Mouse (Mus musculus): ENCODE measurements around the gene Plk4. TPM values are rescaled to one million over a fixed set of nuclear protein-coding genes. Genes with fewer than 3 reads are reported as not detected.
"Not testable (repeated sequence)": the region's sequence is repeated elsewhere in the genome, so short reads cannot be mapped to it uniquely, and the experiment has no call there.

Plk4 gene
- polyA plus RNA-seq, 1 experiment from 2014 or later = 55.5 TPM

DNA sequence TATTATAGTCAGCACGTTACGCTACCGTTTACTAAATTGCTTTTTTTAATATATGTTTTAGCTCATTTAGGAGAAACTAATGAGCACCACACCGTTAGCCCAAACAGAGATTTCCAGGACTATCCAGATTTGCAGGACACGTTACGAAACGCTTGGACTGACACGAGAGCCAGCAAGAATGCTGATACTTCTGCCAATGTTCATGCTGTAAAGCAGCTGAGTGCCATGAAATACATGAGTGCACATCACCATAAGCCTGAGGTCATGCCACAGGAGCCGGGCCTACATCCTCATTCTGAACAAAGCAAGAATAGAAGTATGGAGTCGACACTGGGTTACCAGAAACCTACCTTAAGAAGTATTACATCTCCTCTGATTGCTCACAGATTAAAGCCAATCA, 8.9 kb downstream of the Plk4 start:
- H3K4me2 ChIP-seq (replicated peaks; ENCODE audit: low read depth, low read length) = no peak overlapping the region
- H3K4me3 ChIP-seq (ENCODE audit: low read depth, low read length) = no peak overlapping the region
- no peaks in the 10 kb centered on the region for H3K27me3 ChIP-seq (ENCODE audit: control insufficient read depth, insufficient read depth, low read length)
- whole genome bisulfite sequencing = 96% methylated on average over 10 of the region's 10 CpGs
- H3K9ac ChIP-seq (replicated peaks; ENCODE audit: low read depth, low read length) = no peak overlapping the region
- no peaks in the 10 kb centered on the region for H3K4me1 ChIP-seq (ENCODE audit: control insufficient read depth, insufficient read depth, low read length)
- no peaks in the 10 kb centered on the region for H3K9me3 ChIP-seq (ENCODE audit: control insufficient read depth, low read depth, low read length)
- H3K36me3 ChIP-seq (ENCODE audit: control insufficient read depth, insufficient read depth, low read length) = peaks cover 50% of the 10 kb centered on the region
- no peak for ATAC-seq (ENCODE audit: insufficient number of reproducible peaks, insufficient read depth, low FRiP score, low read depth)
- no peak overlapping the region for H3K27ac ChIP-seq (ENCODE audit: low read length)

DNA sequence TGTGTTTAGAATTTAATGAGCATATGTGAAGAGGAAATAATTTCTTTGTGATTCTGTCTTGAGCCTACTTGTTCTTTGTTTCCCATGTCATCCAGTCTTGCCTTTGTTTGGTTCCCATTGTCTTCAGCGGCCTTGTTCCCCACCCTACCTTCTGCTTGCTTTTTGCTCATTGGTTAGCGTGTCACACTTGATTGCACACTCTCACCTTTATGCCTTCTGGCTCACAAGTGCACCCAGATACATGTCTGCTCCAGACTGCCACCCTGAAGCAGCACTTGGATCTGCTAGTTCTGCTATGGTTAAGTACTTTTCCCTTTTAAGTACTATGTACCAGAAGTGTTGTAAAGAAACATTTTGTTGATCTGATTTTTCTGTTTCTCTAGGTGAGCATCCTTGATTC, 10.1 kb downstream of the Plk4 start:
- H3K36me3 ChIP-seq (ENCODE audit: control insufficient read depth, insufficient read depth, low read length) = peaks cover 56% of the 10 kb centered on the region
- 75% methylated on average over 2 of the region's 2 CpGs for WGBS
- H3K9ac ChIP-seq (replicated peaks; ENCODE audit: low read depth, low read length) = no peak overlapping the region
- H3K4me2 ChIP-seq (replicated peaks; ENCODE audit: low read depth, low read length) = no peak overlapping the region
- H3K27ac ChIP-seq (ENCODE audit: low read length) = no peak overlapping the region
- H3K4me1 ChIP-seq (ENCODE audit: control insufficient read depth, insufficient read depth, low read length) = no peaks in the 10 kb centered on the region
- no peaks in the 10 kb centered on the region for H3K9me3 ChIP-seq (ENCODE audit: control insufficient read depth, low read depth, low read length)
- H3K4me3 ChIP-seq (ENCODE audit: low read depth, low read length) = no peak overlapping the region
- H3K27me3 ChIP-seq (ENCODE audit: control insufficient read depth, insufficient read depth, low read length) = no peaks in the 10 kb centered on the region
- ATAC-seq (ENCODE audit: insufficient number of reproducible peaks, insufficient read depth, low FRiP score, low read depth) = no peak

DNA sequence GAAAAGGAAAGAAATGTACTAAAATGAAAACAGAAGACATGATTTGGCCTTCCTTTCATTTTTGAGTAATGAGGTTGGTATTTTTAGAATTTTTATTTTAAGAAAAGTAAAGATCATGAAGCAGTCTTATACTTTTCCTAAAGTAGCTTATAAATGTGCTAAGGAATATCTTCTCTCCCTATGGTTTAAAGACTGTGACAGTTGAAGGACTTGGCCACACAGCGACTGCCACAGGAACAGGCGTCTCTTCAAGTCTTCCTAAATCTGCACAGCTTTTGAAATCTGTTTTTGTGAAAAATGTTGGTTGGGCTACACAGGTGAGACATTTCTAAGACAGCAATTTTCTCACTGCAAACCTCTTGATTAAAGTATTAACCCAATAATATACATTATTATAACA, 13.5 kb downstream of the Plk4 start:
- Histone ChIP-seq H3K9ac (replicated peaks; ENCODE audit: low read depth, low read length) (no peak overlapping the region), H3K27ac (ENCODE audit: low read length) (no peak overlapping the region), H3K4me1 (ENCODE audit: control insufficient read depth, insufficient read depth, low read length) (no peaks in the 10 kb centered on the region), H3K9me3 (ENCODE audit: control insufficient read depth, low read depth, low read length) (no peaks in the 10 kb centered on the region), H3K4me3 (ENCODE audit: low read depth, low read length) (no peak overlapping the region), H3K27me3 (ENCODE audit: control insufficient read depth, insufficient read depth, low read length) (no peaks in the 10 kb centered on the region), H3K36me3 (ENCODE audit: control insufficient read depth, insufficient read depth, low read length) (peaks cover 60% of the 10 kb centered on the region), H3K4me2 (replicated peaks; ENCODE audit: low read depth, low read length) (no peak overlapping the region)
- no peak for ATAC-seq (ENCODE audit: insufficient number of reproducible peaks, insufficient read depth, low FRiP score, low read depth)
- 95% methylated on average over 2 of the region's 2 CpGs for WGBS

GRCm38 (mm10) chr3:40845521-40845920, 45.7 kb downstream of the Plk4 start:
- WGBS = 77% methylated on average over 5 of the region's 6 CpGs
- not testable (repeated sequence) for ATAC-seq (ENCODE audit: insufficient number of reproducible peaks, insufficient read depth, low FRiP score, low read depth); H3K9ac ChIP-seq (replicated peaks; ENCODE audit: low read depth, low read length)

DNA sequence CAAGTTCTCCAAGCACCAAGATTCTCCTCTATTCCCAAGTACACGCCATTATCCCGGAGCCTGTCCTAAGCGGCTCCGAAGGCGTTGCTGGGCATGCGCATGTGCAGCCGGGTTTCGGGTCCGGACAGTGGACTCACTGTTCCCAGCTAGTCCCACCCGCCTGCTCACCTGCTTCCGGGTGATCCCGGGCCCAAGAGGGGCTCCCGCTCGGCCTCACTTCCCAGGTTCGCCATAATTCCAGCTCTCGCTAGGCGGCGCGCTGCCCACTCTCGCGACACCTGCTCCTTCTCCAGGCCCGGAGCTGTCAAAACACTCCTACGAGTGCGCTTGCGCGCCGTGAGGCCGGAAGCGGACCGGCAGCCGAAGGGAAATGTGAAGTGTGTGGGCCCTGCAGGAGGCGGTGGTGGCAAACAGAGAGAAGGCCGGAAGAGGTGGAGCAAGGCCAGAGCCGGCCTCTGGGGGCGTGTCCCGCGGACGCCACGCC, 46.7 kb downstream of the Plk4 start, which contains the start of gene Mfsd8:
TSS of gene Mfsd8 (minus strand) at position 414 of the 484 bp plus-strand sequence.
- peak within 1 kb of the TSS; percentile 38 for H3K4me3 ChIP-seq (ENCODE audit: low read depth, low read length)
- H3K36me3 ChIP-seq (ENCODE audit: control insufficient read depth, insufficient read depth, low read length) = not testable (repeated sequence)
- under 1% methylated on average over 39 of the region's 39 CpGs for WGBS

More at GRCm38 (mm10) chr3:40845521-40845920, 45.7 kb downstream of the Plk4 start:
- H3K36me3 ChIP-seq (ENCODE audit: control insufficient read depth, insufficient read depth, low read length); H3K27me3 ChIP-seq (ENCODE audit: control insufficient read depth, insufficient read depth, low read length); H3K9me3 ChIP-seq (ENCODE audit: control insufficient read depth, low read depth, low read length); H3K4me1 ChIP-seq (ENCODE audit: control insufficient read depth, insufficient read depth, low read length); H3K27ac ChIP-seq (ENCODE audit: low read length): not testable (repeated sequence)
- Histone ChIP-seq H3K4me3 (ENCODE audit: low read depth, low read length) (peak overlapping the region; percentile 38; the same call in 1 of the 2 replicates), H3K4me2 (replicated peaks; ENCODE audit: low read depth, low read length) (peak overlapping the region; percentile 53)

DNA sequence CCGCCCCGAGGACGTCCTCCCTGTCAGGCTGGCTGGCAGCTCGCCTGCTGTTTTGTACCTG, 47.0 kb downstream of the Plk4 start, which contains the start of gene Abhd18:
TSS of gene Abhd18 (plus strand) at position 14 of the 61 bp plus-strand sequence.
- not testable (repeated sequence) for H3K27me3 ChIP-seq (ENCODE audit: control insufficient read depth, insufficient read depth, low read length); ATAC-seq (ENCODE audit: insufficient number of reproducible peaks, insufficient read depth, low FRiP score, low read depth)
- 0% methylated on average over 1 of the region's 4 CpGs for WGBS

More for the DNA sequence above, 46.7 kb downstream of the Plk4 start, which contains the start of gene Mfsd8:
- Histone ChIP-seq H3K27ac (ENCODE audit: low read length) (peak within 1 kb of the TSS; percentile 67), H3K9ac (replicated peaks; ENCODE audit: low read depth, low read length) (peak within 1 kb of the TSS; percentile 36; the same call in 1 of the 2 replicates), H3K4me2 (replicated peaks; ENCODE audit: low read depth, low read length) (peak within 1 kb of the TSS; percentile 53)
- ATAC-seq (ENCODE audit: insufficient number of reproducible peaks, insufficient read depth, low FRiP score, low read depth) = peak; percentile 99
- not testable (repeated sequence) for H3K9me3 ChIP-seq (ENCODE audit: control insufficient read depth, low read depth, low read length); H3K27me3 ChIP-seq (ENCODE audit: control insufficient read depth, insufficient read depth, low read length); H3K4me1 ChIP-seq (ENCODE audit: control insufficient read depth, insufficient read depth, low read length)

GRCm38 (mm10) chr3:40847018-40847417, 47.2 kb downstream of the Plk4 start:
- not testable (repeated sequence) for H3K4me1 ChIP-seq (ENCODE audit: control insufficient read depth, insufficient read depth, low read length); H3K9me3 ChIP-seq (ENCODE audit: control insufficient read depth, low read depth, low read length); ATAC-seq (ENCODE audit: insufficient number of reproducible peaks, insufficient read depth, low FRiP score, low read depth); H3K27me3 ChIP-seq (ENCODE audit: control insufficient read depth, insufficient read depth, low read length); H3K27ac ChIP-seq (ENCODE audit: low read length); H3K36me3 ChIP-seq (ENCODE audit: control insufficient read depth, insufficient read depth, low read length)
- peak overlapping the region; percentile 38 for H3K4me3 ChIP-seq (ENCODE audit: low read depth, low read length)
- peak overlapping the region; percentile 49 for H3K4me2 ChIP-seq (replicated peaks; ENCODE audit: low read depth, low read length)
- under 1% methylated on average over 16 of the region's 21 CpGs for WGBS
- 0 out of 2 replicates have a peak overlapping the region, but pooled peaks have one; percentile 21 for H3K9ac ChIP-seq (replicated peaks; ENCODE audit: low read depth, low read length)

More for the DNA sequence above, 47.0 kb downstream of the Plk4 start, which contains the start of gene Abhd18:
- Histone ChIP-seq H3K9ac (replicated peaks; ENCODE audit: low read depth, low read length) (peak within 1 kb of the TSS; percentile 36; the same call in 1 of the 2 replicates), H3K4me2 (replicated peaks; ENCODE audit: low read depth, low read length) (peak within 1 kb of the TSS; percentile 53), H3K27ac (ENCODE audit: low read length) (peak within 1 kb of the TSS; percentile 67), H3K4me3 (ENCODE audit: low read depth, low read length) (peak within 1 kb of the TSS; percentile 38)
- not testable (repeated sequence) for H3K4me1 ChIP-seq (ENCODE audit: control insufficient read depth, insufficient read depth, low read length); H3K9me3 ChIP-seq (ENCODE audit: control insufficient read depth, low read depth, low read length); H3K36me3 ChIP-seq (ENCODE audit: control insufficient read depth, insufficient read depth, low read length)

DNA sequence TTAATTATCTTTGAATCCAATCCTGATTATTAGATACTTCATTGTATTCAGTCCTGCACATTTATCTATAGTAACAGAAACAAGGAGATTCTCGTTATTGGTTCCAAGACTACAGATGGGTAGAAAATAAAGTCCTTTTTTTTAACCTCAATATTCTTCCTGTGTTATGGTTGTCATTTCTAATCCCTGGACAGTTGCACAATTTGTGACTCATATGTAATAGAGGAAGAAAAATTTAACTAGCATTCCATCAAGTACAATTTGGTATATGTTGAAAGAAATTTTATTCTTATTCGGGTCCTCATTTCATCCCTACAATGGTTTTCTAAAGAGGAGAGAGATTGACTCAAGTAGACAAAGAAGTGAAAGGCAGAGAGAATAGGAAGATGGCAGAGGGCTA, 48.1 kb downstream of the Plk4 start:
- not testable (repeated sequence) for H3K4me2 ChIP-seq (replicated peaks; ENCODE audit: low read depth, low read length); H3K36me3 ChIP-seq (ENCODE audit: control insufficient read depth, insufficient read depth, low read length); H3K4me3 ChIP-seq (ENCODE audit: low read depth, low read length); ATAC-seq (ENCODE audit: insufficient number of reproducible peaks, insufficient read depth, low FRiP score, low read depth); H3K27me3 ChIP-seq (ENCODE audit: control insufficient read depth, insufficient read depth, low read length); H3K4me1 ChIP-seq (ENCODE audit: control insufficient read depth, insufficient read depth, low read length); H3K9ac ChIP-seq (replicated peaks; ENCODE audit: low read depth, low read length); H3K27ac ChIP-seq (ENCODE audit: low read length); H3K9me3 ChIP-seq (ENCODE audit: control insufficient read depth, low read depth, low read length)
- WGBS = 92% methylated on average over 2 of the region's 2 CpGs

- H3K4me3 ChIP-seq (ENCODE audit: low read depth, low read length); H3K36me3 ChIP-seq (ENCODE audit: control insufficient read depth, insufficient read depth, low read length); H3K9ac ChIP-seq (replicated peaks; ENCODE audit: low read depth, low read length); ATAC-seq (ENCODE audit: insufficient number of reproducible peaks, insufficient read depth, low FRiP score, low read depth); H3K27ac ChIP-seq (ENCODE audit: low read length); H3K4me1 ChIP-seq (ENCODE audit: control insufficient read depth, insufficient read depth, low read length); H3K4me2 ChIP-seq (replicated peaks; ENCODE audit: low read depth, low read length); H3K9me3 ChIP-seq (ENCODE audit: control insufficient read depth, low read depth, low read length); H3K27me3 ChIP-seq (ENCODE audit: control insufficient read depth, insufficient read depth, low read length): not testable (repeated sequence)
- WGBS = 92% methylated on average over 3 of the region's 3 CpGs
Observed at GRCm38 (mm10) chr3:40853123-40853738, 53.4 kb downstream of the Plk4 start.
